Mouse (Mus musculus) kidney, postnatal 0 days (tissue): Measurements from ENCODE around the gene Atg16l2. TPM values are rescaled to one million over a fixed set of nuclear protein-coding genes. Genes with fewer than 3 reads are reported as not detected.

Source experiments
- ATAC-seq: fragments of 200-750 bp; cut with Nextera tagmentation; replicated peaks from 2 replicates; pipeline ENCODE4 v1.8.0; 2017; ENCODE audit warnings: low read depth, moderate number of reproducible peaks, moderate TSS enrichment, moderate library complexity; ENCODE audit not compliant: low FRiP score
- DNase-seq: peaks from one replicate; pipeline ENCODE4 v3.0.0-alpha.2; 2016; ENCODE audit warnings: low spot score
- H3K27ac ChIP-seq: fragments of 300-500 bp; sonication (generic); 2 replicates; pipeline ENCODE4 v1.5.1; 2014; ENCODE audit warnings: mild to moderate bottlenecking
- H3K27me3 ChIP-seq: fragments of 300-500 bp; sonication (generic); 2 replicates; pipeline ENCODE4 v1.6.1; 2014; ENCODE audit warnings: low read length, mixed read lengths; ENCODE audit not compliant: insufficient read depth
- H3K36me3 ChIP-seq: fragments of 300-500 bp; sonication (generic); 2 replicates; pipeline ENCODE4 v1.6.1; 2014; ENCODE audit warnings: low read length, mixed read lengths; ENCODE audit not compliant: insufficient read depth
- H3K4me1 ChIP-seq: fragments of 300-500 bp; sonication (generic); replicated peaks from 2 replicates; pipeline ENCODE4 v1.6.1; 2014; ENCODE audit warnings: antibody characterized with exemption, low read length, mixed read lengths; ENCODE audit not compliant: insufficient read depth
- H3K4me2 ChIP-seq: fragments of 300-500 bp; sonication (generic); 2 replicates; pipeline ENCODE4 v1.6.1; 2014; ENCODE audit warnings: mild to moderate bottlenecking, low read length, moderate library complexity, mixed read lengths
- H3K4me3 ChIP-seq: fragments of 300-500 bp; sonication (generic); replicated peaks from 2 replicates; pipeline ENCODE4 v1.5.1; 2014; ENCODE audit warnings: low read depth, low read length
- H3K9ac ChIP-seq: fragments of 300-500 bp; sonication (generic); 2 replicates; pipeline ENCODE4 v1.6.1; 2014; ENCODE audit warnings: low read depth, low read length
- H3K9me3 ChIP-seq: fragments of 300-500 bp; sonication (generic); replicated peaks from 2 replicates; pipeline ENCODE4 v1.6.1; 2016; ENCODE audit warnings: low read length, inconsistent platforms, mixed read lengths
- CTCF ChIP-seq: IDR thresholded peaks from 2 replicates; pipeline ENCODE4 v1.5.1; 2016; ENCODE audit warnings: antibody characterized with exemption, low read depth, mild to moderate bottlenecking, moderate library complexity
- WGBS: fragments of 180-500 bp; shearing (Covaris S2); extraction: QIAGEN DNeasy Blood & Tissue Kit; methylation state at CpG from one replicate; pipeline ENCODE4 v1.1.7; 2014; 5-methylcytosine and 5-hydroxymethylcytosine counted together
- polyA plus RNA-seq: library from polyadenylated mRNA; unstranded; fragments of >200 nt; fragmentation: Nextera tagmentation; extraction: Ambion mirVana; gene quantifications from 2 replicates; pipeline ENCODE4 v1.2.1, GENCODE M21; 2015

Gene Atg16l2
- polyA plus RNA-seq, 1 experiment from 2014 or later: 16.0 TPM

DNA sequence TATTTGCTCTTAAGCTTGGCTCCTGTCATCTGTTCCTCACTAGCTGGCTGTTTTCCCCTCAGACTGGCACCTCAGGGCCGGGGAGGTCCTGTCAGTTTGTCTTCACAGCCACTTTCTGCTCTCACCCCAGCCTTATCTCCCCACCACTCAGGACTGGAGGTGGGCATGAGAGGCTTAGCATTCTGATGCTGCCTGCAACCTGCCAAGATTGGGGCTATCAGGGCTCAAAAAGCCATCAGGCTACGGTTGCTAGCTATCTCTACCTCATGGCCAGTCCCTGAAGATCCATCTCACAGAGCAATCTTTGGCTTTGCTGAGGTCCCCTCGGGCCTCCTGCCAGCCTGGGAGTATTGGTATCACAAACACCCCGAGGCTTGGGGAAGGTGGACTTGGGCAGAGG is 16.8 kb upstream of the Atg16l2 start:
- H3K9me3 ChIP-seq: no peaks in the 10 kb centered on the region
- no peaks in the 10 kb centered on the region for H3K36me3 ChIP-seq
- no peak overlapping the region for H3K27ac ChIP-seq
- no peak overlapping the region for H3K4me2 ChIP-seq
- no peak overlapping the region for H3K9ac ChIP-seq
- 69% methylated on average over 4 of the region's 4 CpGs for WGBS
- no peak for TF ChIP-seq CTCF
- no peak overlapping the region for H3K4me3 ChIP-seq
- ATAC-seq (no peak), DNase-seq (no peak)
- no peaks in the 10 kb centered on the region for H3K27me3 ChIP-seq
- H3K4me1 ChIP-seq: peaks cover 31% of the 10 kb centered on the region

DNA sequence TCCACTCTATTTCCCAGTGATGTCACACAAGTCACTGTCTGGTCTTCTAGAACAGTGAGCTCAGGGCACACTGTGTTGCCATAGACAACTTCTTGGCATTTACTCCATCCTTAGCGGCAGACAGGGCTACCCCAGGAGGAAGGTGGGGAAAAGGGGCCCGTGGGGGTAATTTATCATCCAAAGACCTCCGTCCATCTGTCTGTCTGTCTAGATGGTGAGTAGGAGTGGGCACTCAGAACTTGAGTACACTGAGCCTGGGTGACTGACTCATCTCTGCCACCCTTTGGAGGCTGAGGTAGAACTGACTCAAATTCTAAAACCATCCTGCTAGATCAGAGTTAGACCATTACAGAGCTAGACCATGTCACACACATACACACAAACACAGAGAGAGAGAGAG is 15.0 kb upstream of the Atg16l2 start, which contains the start of gene Stard10:
TSS of gene Stard10 (plus strand) at position 73 of the 400 bp plus-strand sequence.
- no peak for ATAC-seq
- H3K27ac ChIP-seq: no peak within 1 kb of the TSS
- DNase-seq: no peak
- 77% methylated on average over 3 of the region's 3 CpGs for WGBS
- H3K27me3 ChIP-seq: no peaks in the 10 kb centered on the region
- no peak within 1 kb of the TSS for H3K9ac ChIP-seq
- H3K4me2 ChIP-seq: no peak within 1 kb of the TSS
- H3K9me3 ChIP-seq: no peaks in the 10 kb centered on the region
- no peak within 1 kb of the TSS for H3K4me3 ChIP-seq
- H3K36me3 ChIP-seq: no peaks in the 10 kb centered on the region
- peaks cover 21% of the 10 kb centered on the region; the same call in 1 of the 2 replicates for H3K4me1 ChIP-seq
- no peak for TF ChIP-seq CTCF

DNA sequence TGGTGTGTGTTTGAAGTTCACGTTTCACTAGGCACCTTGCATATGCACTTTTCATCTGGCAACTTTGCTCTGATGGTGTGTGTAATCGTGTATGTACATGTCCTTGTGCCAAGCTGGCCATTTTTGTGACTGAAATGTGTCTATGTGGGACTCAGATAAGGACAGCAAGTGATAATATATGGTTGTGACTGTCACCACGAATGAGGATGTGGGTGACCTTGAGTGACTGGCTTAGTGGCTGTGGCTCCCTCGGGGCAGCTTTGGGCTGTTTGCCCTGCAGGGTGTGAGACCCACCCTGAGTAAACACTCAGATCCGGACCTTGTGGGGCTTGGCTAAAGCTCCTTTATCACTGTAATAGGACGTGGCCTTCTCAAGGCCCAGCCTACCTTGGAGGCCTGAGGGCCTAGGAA is 14.5 kb upstream of the Atg16l2 start:
- H3K4me2 ChIP-seq: no peak overlapping the region
- peaks cover 17% of the 10 kb centered on the region; the same call in 1 of the 2 replicates for H3K4me1 ChIP-seq
- DNase-seq: no peak
- no peaks in the 10 kb centered on the region for H3K27me3 ChIP-seq
- H3K4me3 ChIP-seq: no peak overlapping the region
- no peaks in the 10 kb centered on the region for H3K36me3 ChIP-seq
- H3K27ac ChIP-seq: no peak overlapping the region
- H3K9me3 ChIP-seq: no peaks in the 10 kb centered on the region
- ATAC-seq: no peak
- TF ChIP-seq CTCF: no peak
- WGBS: 54% methylated on average over 6 of the region's 6 CpGs
- no peak overlapping the region for H3K9ac ChIP-seq

DNA sequence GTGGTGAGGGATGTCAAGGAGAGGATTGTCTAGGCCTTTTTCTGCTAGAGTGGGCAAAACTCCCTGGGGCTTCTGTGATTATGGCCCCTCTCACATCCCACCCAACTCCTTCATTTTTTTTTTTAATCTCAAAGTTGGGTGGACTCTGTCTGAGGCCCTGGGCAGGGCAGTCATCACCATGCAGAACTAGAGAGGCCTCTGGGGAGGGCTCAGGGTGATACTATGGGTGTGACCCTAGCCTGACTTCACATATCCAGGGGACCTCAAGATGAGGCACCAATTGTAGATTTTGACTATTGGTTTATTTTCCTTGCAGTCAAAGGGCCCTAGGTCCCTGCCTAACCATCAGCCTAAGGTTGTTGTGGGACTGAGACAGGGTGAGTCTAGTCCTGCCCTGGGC is 13.6 kb upstream of the Atg16l2 start:
- Histone ChIP-seq H3K4me2 (no peak overlapping the region), H3K36me3 (no peaks in the 10 kb centered on the region), H3K4me1 (peaks cover 13% of the 10 kb centered on the region; the same call in 1 of the 2 replicates), H3K27ac (no peak overlapping the region), H3K9me3 (no peaks in the 10 kb centered on the region), H3K4me3 (no peak overlapping the region), H3K27me3 (no peaks in the 10 kb centered on the region), H3K9ac (no peak overlapping the region)
- ATAC-seq: no peak
- TF ChIP-seq CTCF: no peak
- DNase-seq: no peak

DNA sequence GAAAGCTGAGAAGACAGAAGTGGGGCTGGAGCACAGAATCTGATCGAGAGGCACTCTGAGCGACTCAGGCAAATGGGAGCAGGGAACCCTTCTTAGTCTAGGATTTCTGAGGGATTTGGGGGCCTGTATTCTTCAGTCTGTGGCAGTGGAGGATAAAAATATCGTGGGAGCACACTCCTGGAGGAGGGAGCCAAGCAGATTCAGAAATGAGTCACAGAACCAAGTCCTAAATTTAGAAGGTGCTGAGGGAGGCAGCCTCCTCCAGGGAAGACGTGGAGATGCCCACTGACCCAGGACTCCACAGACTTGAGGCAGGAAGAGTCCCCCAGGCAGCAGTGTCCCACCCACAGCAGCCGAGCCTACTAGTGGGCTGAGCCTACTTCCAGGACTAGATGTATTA is 12.3 kb upstream of the Atg16l2 start:
- Histone ChIP-seq H3K36me3 (no peaks in the 10 kb centered on the region), H3K4me2 (no peak overlapping the region), H3K4me3 (no peak overlapping the region), H3K27me3 (no peaks in the 10 kb centered on the region), H3K9me3 (no peaks in the 10 kb centered on the region), H3K27ac (peak overlapping the region; percentile 31; the same call in 1 of the 2 replicates), H3K4me1 (0 out of 2 replicates have a peak, but pooled peaks cover 6% of the 10 kb centered on the region), H3K9ac (no peak overlapping the region)
- TF ChIP-seq CTCF: no peak
- ATAC-seq (no peak), DNase-seq (no peak)
- 65% methylated on average over 5 of the region's 5 CpGs for WGBS

DNA sequence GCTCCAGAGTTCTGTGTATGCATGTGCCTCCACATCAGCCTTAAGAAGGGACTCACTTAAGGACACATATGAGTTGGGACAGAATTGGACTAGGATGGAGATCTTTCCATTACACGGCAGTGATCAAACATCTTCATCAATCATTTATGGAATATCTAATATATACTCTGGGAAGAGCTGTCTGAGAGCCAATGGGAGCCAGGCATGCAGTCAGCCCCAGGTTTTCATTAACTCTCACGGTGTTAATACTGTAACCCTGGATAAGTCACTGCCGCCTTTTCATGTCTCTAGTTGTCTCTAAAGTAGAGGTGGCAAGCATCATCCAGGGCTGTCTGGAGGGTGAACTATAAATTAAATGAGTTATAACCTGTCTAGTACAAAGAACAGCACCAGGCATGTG is 11.0 kb upstream of the Atg16l2 start:
- Histone ChIP-seq H3K4me1 (0 out of 2 replicates have a peak, but pooled peaks cover 6% of the 10 kb centered on the region), H3K9ac (no peak overlapping the region), H3K27ac (0 out of 2 replicates have a peak overlapping the region, but pooled peaks have one; percentile 16), H3K9me3 (no peaks in the 10 kb centered on the region), H3K4me3 (no peak overlapping the region), H3K4me2 (no peak overlapping the region), H3K36me3 (no peaks in the 10 kb centered on the region), H3K27me3 (no peaks in the 10 kb centered on the region)
- ATAC-seq (no peak), DNase-seq (no peak)
- TF ChIP-seq CTCF: no peak
- 44% methylated on average over 3 of the region's 3 CpGs for WGBS

DNA sequence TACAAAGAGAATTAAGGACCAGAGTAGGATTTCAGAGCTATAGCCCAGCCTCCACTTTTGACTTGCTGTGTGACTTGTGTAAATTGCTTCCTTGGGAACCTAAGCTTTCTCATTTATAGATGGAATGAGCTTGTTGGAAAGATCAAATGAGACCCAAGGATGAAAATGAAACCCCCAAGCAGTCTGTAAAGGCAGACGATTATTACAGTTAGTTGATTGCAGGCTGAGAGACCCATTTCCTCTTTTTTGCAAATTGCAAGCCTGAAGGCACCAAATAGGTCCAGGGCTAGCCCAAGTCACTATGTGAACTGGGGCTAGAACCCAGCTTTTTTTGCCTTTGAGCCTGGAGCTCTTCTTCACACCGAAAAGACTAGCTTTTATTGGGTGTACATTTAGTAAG is 9.0 kb upstream of the Atg16l2 start:
- Histone ChIP-seq H3K36me3 (no peaks in the 10 kb centered on the region), H3K4me1 (0 out of 2 replicates have a peak, but pooled peaks cover 6% of the 10 kb centered on the region), H3K4me2 (peak overlapping the region; percentile 57), H3K9ac (0 out of 2 replicates have a peak overlapping the region, but pooled peaks have one; percentile 69), H3K9me3 (no peaks in the 10 kb centered on the region), H3K4me3 (peak overlapping the region; percentile 53), H3K27ac (0 out of 2 replicates have a peak overlapping the region, but pooled peaks have one; percentile 97), H3K27me3 (no peaks in the 10 kb centered on the region)
- WGBS: 30% methylated on average over 2 of the region's 2 CpGs
- ATAC-seq (no peak), DNase-seq (no peak)
- no peak for TF ChIP-seq CTCF
